Mouse (Mus musculus) neural tube, embryonic 12.5 days (tissue): ENCODE measurements around the gene Kcnk1. TPM values are rescaled to one million over a fixed set of nuclear protein-coding genes. Genes with fewer than 3 reads are reported as not detected.

Source experiments
- ATAC-seq: fragments of 200-750 bp; cut with Nextera tagmentation; 2 replicates; pipeline ENCODE4 v1.8.0; 2017; ENCODE audit warnings: low read depth, mild to moderate bottlenecking, moderate TSS enrichment, moderate library complexity; ENCODE audit not compliant: low FRiP score
- H3K27ac ChIP-seq: fragments of 300-500 bp; sonication (generic); 2 replicates; pipeline ENCODE4 v1.5.1; 2016
- H3K27me3 ChIP-seq: fragments of 300-500 bp; sonication (generic); replicated peaks from 2 replicates; pipeline ENCODE4 v1.6.1; 2016; ENCODE audit warnings: mild to moderate bottlenecking
- H3K36me3 ChIP-seq: fragments of 300-500 bp; sonication (generic); 2 replicates; pipeline ENCODE4 v1.6.1; 2016; ENCODE audit warnings: mild to moderate bottlenecking
- H3K4me1 ChIP-seq: fragments of 300-500 bp; sonication (generic); 2 replicates; pipeline ENCODE4 v1.6.1; 2016
- H3K4me2 ChIP-seq: fragments of 300-500 bp; sonication (generic); replicated peaks from 2 replicates; pipeline ENCODE4 v1.6.1; 2016; ENCODE audit warnings: mild to moderate bottlenecking
- H3K4me3 ChIP-seq: fragments of 300-500 bp; sonication (generic); 2 replicates; pipeline ENCODE4 v1.5.1; 2016
- H3K9ac ChIP-seq: fragments of 300-500 bp; sonication (generic); 2 replicates; pipeline ENCODE4 v1.6.1; 2016; ENCODE audit warnings: mild to moderate bottlenecking
- H3K9me3 ChIP-seq: fragments of 300-500 bp; sonication (generic); 2 replicates; pipeline ENCODE4 v1.6.1; 2016; ENCODE audit warnings: mild to moderate bottlenecking
- WGBS: fragments of 180-500 bp; shearing (Covaris S2); methylation state at CpG from one replicate; pipeline ENCODE4 v1.1.7; 2016; 5-methylcytosine and 5-hydroxymethylcytosine counted together
- polyA plus RNA-seq: library from polyadenylated mRNA; unstranded; fragments of >200 nt; fragmentation: Nextera tagmentation; extraction: Ambion mirVana; gene quantifications from 2 replicates; pipeline ENCODE4 v1.2.1, GENCODE M21; 2016

Gene Kcnk1
- polyA plus RNA-seq, 1 experiment from 2014 or later, result 4.2 TPM

DNA sequence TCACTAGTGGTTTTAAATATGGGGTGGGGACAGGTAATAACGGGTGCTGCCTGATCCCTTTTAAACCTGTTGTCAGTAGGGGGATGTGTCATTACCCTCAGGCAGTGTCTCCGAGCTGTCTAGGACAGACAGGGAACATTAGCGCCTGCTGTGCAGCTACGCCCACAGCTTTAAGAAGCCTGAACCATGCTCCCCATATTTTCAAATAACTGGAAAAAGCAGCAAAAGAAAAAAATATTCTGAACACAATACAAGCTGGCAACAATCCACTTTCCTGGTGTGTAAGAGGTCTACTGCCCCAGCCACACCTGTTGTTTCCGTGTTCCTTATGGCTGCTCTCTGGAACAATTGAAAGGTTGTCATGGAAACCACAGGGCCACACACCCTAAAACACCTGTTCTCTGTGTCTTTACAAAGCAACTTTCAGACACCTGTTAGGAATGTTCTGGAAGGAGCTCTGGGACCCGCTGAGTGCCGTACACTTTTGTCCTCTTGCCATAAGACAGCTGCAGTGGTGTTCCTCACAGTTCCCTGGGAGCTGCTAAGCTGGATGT lies 4.9 kb downstream of the Kcnk1 start:
- peaks cover 31% of the 10 kb centered on the region for H3K27me3 ChIP-seq
- H3K9ac ChIP-seq, result no peak overlapping the region
- 72% methylated on average over 7 of the region's 7 CpGs for WGBS
- H3K4me1 ChIP-seq, result peaks cover 14% of the 10 kb centered on the region
- H3K4me3 ChIP-seq, result no peak overlapping the region
- H3K4me2 ChIP-seq, result no peak overlapping the region
- H3K27ac ChIP-seq, result no peak overlapping the region
- no peak for ATAC-seq
- no peaks in the 10 kb centered on the region for H3K36me3 ChIP-seq
- no peaks in the 10 kb centered on the region for H3K9me3 ChIP-seq

GRCm38 (mm10) chr8:126003546-126003945 lies 8.6 kb downstream of the Kcnk1 start:
- H3K36me3 ChIP-seq, result no peaks in the 10 kb centered on the region
- no peaks in the 10 kb centered on the region for H3K9me3 ChIP-seq
- WGBS, result 94% methylated on average over 6 of the region's 6 CpGs
- H3K4me3 ChIP-seq, result no peak overlapping the region
- no peaks in the 10 kb centered on the region for H3K27me3 ChIP-seq
- H3K27ac ChIP-seq, result no peak overlapping the region
- ATAC-seq, result no peak
- no peak overlapping the region for H3K4me2 ChIP-seq
- no peaks in the 10 kb centered on the region for H3K4me1 ChIP-seq
- H3K9ac ChIP-seq, result no peak overlapping the region

DNA sequence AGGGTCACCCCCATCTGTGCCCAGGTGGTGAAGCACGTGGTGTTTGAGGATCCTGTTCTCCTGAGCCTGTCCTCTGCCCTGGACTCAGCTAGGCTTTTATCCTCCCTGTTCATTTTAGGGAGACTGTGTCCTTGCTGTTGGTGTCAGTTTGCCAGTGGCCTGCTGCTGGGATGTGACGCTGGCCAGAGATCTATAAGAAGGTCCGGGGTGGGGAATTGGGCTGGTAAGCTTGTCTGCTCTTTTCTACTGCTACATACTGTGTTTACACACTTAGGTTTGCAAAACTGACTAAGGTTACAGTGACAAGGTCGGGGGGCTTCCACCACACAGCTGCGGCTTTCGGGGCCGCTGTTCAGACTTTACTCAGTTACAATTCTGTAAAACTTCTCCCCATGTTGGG lies 10.0 kb downstream of the Kcnk1 start:
- no peak overlapping the region for H3K9ac ChIP-seq

GRCm38 (mm10) chr8:126006310-126006990 lies 11.5 kb downstream of the Kcnk1 start:
- ATAC-seq, result no peak
- no peak overlapping the region for H3K4me3 ChIP-seq
- H3K9ac ChIP-seq, result no peak overlapping the region
- H3K27ac ChIP-seq, result no peak overlapping the region
- no peak overlapping the region for H3K4me2 ChIP-seq
- WGBS, result 84% methylated on average over 11 of the region's 11 CpGs
- H3K27me3 ChIP-seq, result no peaks in the 10 kb centered on the region
- no peaks in the 10 kb centered on the region for H3K4me1 ChIP-seq
- no peaks in the 10 kb centered on the region for H3K36me3 ChIP-seq
- H3K9me3 ChIP-seq, result no peaks in the 10 kb centered on the region

More for the DNA sequence above, 10.0 kb downstream of the Kcnk1 start:
- WGBS, result 83% methylated on average over 7 of the region's 7 CpGs
- H3K4me1 ChIP-seq, result no peaks in the 10 kb centered on the region
- H3K4me3 ChIP-seq, result no peak overlapping the region
- no peaks in the 10 kb centered on the region for H3K36me3 ChIP-seq
- no peaks in the 10 kb centered on the region for H3K27me3 ChIP-seq
- H3K4me2 ChIP-seq, result no peak overlapping the region
- H3K27ac ChIP-seq, result no peak overlapping the region
- H3K9me3 ChIP-seq, result no peaks in the 10 kb centered on the region
- ATAC-seq, result no peak

DNA sequence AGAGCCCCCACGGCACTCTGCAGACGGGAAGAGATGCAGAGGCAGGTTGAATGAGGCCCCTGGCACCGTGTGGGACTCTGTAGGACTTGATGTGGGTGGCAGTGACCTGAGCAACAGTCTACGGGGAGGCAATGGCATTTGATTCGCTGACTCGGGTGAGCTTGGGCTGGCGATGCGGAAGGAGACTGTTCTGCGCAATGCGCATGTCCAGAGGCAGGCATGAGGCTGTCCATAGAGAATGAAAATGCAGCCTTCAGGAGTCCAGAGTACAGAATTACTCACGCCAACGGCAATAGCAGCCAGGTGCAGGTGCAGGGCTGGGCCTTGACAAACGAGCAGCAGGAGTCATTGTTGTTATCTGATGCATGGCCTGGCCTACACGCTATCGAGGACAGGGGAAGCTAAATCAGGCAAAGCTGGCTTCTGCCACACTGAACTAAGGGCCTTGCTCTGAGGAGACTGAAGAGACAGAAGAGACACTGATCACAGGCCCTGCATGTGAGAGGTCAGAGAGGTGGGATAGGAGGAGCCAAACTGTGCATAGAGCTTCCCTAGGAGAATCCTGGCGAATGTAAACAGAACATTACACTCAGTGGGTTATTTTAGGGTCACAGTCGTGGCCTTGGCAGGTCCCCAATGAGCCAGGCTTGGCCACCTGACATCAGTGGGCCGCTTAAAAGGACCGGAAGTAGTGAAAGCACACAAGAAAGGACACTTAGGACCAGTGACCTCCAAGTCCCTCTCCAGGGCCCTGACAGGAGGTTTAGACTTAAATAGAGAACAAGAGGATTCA lies 12.8 kb downstream of the Kcnk1 start:
- 82% methylated on average over 19 of the region's 19 CpGs for WGBS
- no peak overlapping the region for H3K27ac ChIP-seq
- no peaks in the 10 kb centered on the region for H3K27me3 ChIP-seq
- H3K9me3 ChIP-seq, result no peaks in the 10 kb centered on the region
- ATAC-seq, result no peak
- no peaks in the 10 kb centered on the region for H3K4me1 ChIP-seq
- H3K36me3 ChIP-seq, result no peaks in the 10 kb centered on the region
- no peak overlapping the region for H3K4me2 ChIP-seq
- H3K4me3 ChIP-seq, result no peak overlapping the region
- H3K9ac ChIP-seq, result no peak overlapping the region

DNA sequence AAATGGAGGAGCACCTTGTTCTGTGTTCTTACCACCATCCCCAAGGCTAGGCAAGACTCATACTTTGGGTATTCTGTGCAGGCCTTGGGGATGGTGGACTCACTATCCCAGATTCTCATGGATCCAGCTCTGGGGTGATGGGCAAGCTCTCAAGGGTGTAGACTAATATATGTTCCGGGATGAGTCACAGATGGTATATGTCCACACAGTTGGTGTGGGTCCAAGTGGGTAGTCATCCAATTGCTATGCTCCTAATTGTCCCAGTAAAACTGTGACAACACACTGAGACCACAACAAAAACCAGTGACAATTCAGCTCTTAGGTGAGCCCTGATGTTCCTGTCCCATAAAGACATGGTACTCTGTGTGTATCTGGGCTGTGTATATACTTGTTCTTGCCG lies 14.0 kb downstream of the Kcnk1 start:
- Histone ChIP-seq H3K4me1 (no peaks in the 10 kb centered on the region), H3K4me2 (no peak overlapping the region), H3K27me3 (no peaks in the 10 kb centered on the region), H3K9me3 (no peaks in the 10 kb centered on the region), H3K4me3 (no peak overlapping the region), H3K27ac (no peak overlapping the region), H3K9ac (no peak overlapping the region), H3K36me3 (no peaks in the 10 kb centered on the region)
- no peak for ATAC-seq
- 94% methylated on average over 2 of the region's 2 CpGs for WGBS

DNA sequence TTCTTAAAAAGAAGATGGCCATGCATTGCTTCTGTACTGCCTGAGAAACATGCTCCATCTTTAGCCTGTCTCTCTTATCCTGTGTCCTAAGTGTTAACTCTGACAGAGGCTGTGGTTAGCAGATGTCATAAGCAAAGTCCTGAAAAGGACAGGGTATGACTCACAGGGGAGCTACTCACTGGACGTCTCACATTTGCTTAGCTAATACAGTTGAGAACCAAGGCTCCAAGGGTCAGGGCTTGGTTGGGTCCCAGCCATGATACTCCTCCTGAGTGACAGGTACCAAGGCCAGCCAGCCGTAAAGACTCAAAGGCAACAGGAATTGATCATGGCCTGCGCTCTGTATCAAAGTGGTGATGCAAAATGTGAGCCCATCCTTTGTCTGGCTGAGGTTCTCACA lies 15.9 kb downstream of the Kcnk1 start:
- Histone ChIP-seq H3K9me3 (no peaks in the 10 kb centered on the region), H3K27me3 (no peaks in the 10 kb centered on the region), H3K36me3 (no peaks in the 10 kb centered on the region), H3K4me3 (no peak overlapping the region), H3K27ac (no peak overlapping the region), H3K4me1 (no peaks in the 10 kb centered on the region), H3K9ac (no peak overlapping the region), H3K4me2 (no peak overlapping the region)
- WGBS, result 83% methylated on average over 3 of the region's 3 CpGs
- ATAC-seq, result no peak

- H3K27ac ChIP-seq, result no peak overlapping the region
- ATAC-seq, result no peak
- H3K9me3 ChIP-seq, result no peaks in the 10 kb centered on the region
- no peaks in the 10 kb centered on the region for H3K36me3 ChIP-seq
- H3K4me2 ChIP-seq, result no peak overlapping the region
- no peaks in the 10 kb centered on the region for H3K27me3 ChIP-seq
- no peak overlapping the region for H3K9ac ChIP-seq
- no peak overlapping the region for H3K4me3 ChIP-seq
- H3K4me1 ChIP-seq, result no peaks in the 10 kb centered on the region
- WGBS, result 88% methylated on average over 6 of the region's 6 CpGs
These were observed 17.4 kb downstream of the Kcnk1 start for GRCm38 (mm10) chr8:126012334-126012733.

DNA sequence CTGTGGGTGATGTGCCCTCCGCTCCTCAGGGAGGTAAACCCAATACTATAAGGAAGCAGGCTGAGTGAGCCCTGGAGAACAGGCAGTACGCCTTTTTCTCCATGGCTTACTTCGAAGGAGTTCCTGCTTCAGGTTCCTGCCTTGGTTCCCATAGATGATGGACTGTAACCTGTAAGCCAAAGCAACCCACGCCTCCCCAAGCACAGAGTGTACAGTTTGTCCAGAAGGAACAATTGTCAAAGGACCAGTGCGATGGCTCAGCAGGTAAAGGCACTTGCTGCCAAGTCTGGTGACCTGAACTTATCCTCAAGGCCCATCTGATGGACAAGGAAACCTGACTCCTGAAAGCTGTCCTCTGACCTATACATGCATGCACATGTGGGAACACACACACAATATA lies 18.7 kb downstream of the Kcnk1 start:
- H3K27ac ChIP-seq, result no peak overlapping the region
- no peak overlapping the region for H3K4me3 ChIP-seq
- no peaks in the 10 kb centered on the region for H3K4me1 ChIP-seq
- no peak overlapping the region for H3K9ac ChIP-seq
- ATAC-seq, result no peak
- no peaks in the 10 kb centered on the region for H3K27me3 ChIP-seq
- no peaks in the 10 kb centered on the region for H3K9me3 ChIP-seq
- no peak overlapping the region for H3K4me2 ChIP-seq
- WGBS, result 90% methylated on average over 5 of the region's 5 CpGs
- no peaks in the 10 kb centered on the region for H3K36me3 ChIP-seq

- H3K4me2 ChIP-seq, result no peak overlapping the region
- no peak overlapping the region for H3K27ac ChIP-seq
- H3K36me3 ChIP-seq, result no peaks in the 10 kb centered on the region
- H3K4me3 ChIP-seq, result no peak overlapping the region
- H3K27me3 ChIP-seq, result no peaks in the 10 kb centered on the region
- ATAC-seq, result no peak
- H3K9ac ChIP-seq, result no peak overlapping the region
- WGBS, result 91% methylated on average over 8 of the region's 8 CpGs
- no peaks in the 10 kb centered on the region for H3K4me1 ChIP-seq
- no peaks in the 10 kb centered on the region for H3K9me3 ChIP-seq
These were observed 27.0 kb downstream of the Kcnk1 start for GRCm38 (mm10) chr8:126021932-126022331.

DNA sequence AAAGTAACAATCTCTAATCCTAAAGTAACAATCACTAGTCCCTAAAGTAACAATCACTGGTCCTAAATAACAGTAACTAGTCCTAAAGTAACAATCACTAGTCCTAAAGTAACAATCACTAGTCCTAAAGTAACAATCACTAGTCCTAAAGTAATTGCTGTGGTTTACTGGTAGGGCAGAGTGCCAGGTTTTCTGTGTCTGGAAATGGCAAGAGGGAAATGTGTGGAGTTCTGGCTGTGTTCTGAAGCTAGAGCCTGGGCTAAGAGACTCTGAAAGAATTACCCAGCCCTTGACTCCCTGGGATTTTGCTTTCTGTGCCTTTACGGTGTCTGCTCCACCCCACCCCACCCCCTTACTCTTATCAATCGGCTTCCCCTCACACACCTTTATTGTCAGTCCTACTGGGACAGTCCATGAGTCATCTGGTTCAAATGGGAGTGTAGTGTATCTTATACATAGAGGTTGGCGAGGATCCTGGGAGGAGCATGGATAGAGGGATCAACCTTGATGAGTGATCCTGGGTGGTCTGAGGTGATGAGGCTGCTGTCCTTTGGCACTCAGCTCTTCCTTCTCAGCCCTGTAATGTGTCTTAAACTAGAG lies 28.8 kb downstream of the Kcnk1 start:
- Histone ChIP-seq H3K27me3 (no peaks in the 10 kb centered on the region), H3K4me2 (no peak overlapping the region), H3K27ac (no peak overlapping the region), H3K4me1 (no peaks in the 10 kb centered on the region), H3K36me3 (no peaks in the 10 kb centered on the region), H3K9me3 (no peaks in the 10 kb centered on the region), H3K4me3 (no peak overlapping the region), H3K9ac (no peak overlapping the region)
- 71% methylated on average over 3 of the region's 3 CpGs for WGBS
- no peak for ATAC-seq

DNA sequence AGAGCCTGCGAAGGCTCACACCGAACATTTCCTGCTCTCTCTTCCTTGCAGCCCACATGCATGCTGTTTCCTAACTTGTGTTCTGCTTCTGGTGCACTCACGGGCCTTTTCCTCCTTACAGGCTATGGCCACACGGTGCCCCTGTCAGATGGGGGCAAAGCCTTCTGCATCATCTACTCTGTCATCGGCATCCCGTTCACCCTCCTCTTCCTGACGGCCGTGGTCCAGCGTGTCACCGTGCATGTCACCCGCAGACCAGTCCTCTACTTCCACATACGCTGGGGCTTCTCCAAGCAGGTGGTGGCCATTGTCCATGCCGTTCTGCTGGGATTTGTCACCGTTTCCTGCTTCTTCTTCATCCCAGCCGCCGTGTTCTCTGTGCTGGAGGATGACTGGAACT lies 29.9 kb downstream of the Kcnk1 start:
- no peaks in the 10 kb centered on the region for H3K27me3 ChIP-seq
- H3K4me3 ChIP-seq, result no peak overlapping the region
- no peak overlapping the region for H3K4me2 ChIP-seq
- no peak overlapping the region for H3K9ac ChIP-seq
- no peaks in the 10 kb centered on the region for H3K36me3 ChIP-seq
- H3K9me3 ChIP-seq, result no peaks in the 10 kb centered on the region
- H3K27ac ChIP-seq, result no peak overlapping the region
- WGBS, result 92% methylated on average over 16 of the region's 16 CpGs
- ATAC-seq, result no peak
- no peaks in the 10 kb centered on the region for H3K4me1 ChIP-seq
